Mouse (Mus musculus): ENCODE data around the gene Flywch2. TPM values are rescaled to one million over a fixed set of nuclear protein-coding genes. Genes with fewer than 3 reads are reported as not detected.
A peak's percentile ranks its signal among the peaks of the same experiment; 100 is the strongest.

The Flywch2 gene
- polyA plus RNA-seq, 2 experiments = 41.2 to 46.3 TPM

DNA sequence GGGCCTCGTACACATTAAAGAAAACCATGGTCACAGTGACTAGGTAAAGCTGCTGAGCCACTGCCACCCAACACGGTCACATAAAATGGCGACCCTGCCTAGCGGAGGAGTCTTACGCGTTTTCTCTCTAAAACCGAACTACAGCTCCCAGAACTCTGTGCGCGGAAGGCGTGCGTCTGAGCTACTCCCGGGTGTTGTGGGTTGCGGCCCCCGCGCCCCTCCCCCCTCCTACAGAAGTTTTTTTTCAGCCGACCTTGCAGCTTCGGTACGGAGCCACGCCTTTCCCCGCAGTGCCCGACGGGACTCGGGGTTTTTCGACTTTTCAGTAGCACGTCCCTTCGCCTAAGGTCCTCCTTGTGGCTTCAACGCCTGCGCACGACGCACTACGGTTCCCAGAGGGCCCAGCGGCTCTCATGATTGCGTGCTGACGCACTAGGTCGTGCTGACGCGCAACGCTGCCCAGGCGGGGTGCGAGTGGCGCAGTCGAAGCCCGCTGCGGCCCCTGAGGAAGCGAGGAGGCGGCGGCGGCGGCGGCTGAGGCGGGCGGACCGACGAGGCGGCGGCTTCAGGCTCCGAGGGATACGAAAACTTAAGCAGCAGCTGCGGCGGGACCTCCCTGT lies 17.0 kb upstream of the Flywch2 start:
- DNase-seq (ENCODE audit: low spot score) = peak; percentile 99

DNA sequence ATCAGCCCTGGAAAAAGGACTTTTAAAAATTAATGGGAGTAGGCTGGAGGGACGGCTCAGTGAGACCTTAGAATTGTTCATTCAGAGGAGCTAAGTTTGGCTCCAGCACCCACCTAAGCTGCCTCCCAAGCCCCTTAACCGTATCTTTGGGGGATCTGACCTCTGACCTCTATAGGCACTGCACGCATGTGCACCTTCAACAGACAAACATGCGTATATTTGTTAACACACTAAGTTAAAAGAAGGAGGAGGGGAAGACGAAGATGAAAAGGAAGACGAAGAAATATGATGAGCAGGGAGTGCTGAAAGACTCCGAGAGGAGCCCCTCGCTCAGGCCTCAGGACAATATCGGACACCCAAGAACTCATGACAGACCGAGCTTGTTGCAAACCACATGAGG lies 15.7 kb upstream of the Flywch2 start:
- 90% methylated on average over 10 of the region's 10 CpGs for WGBS
- H3K9ac ChIP-seq (ENCODE audit: low read depth, low read length, severe bottlenecking) = no peak overlapping the region

More for the DNA sequence above, 17.0 kb upstream of the Flywch2 start:
- peak; percentile 53; the same call in 1 of the 2 replicates for TF ChIP-seq POLR2A (IDR thresholded peaks at IDR 0.05; ENCODE audit: borderline replicate concordance, extremely low read depth, insufficient read depth, insufficient read length)
- Histone ChIP-seq H3K27ac (replicated peaks; ENCODE audit: low read depth, low read length) (peak overlapping the region; percentile 96), H3K4me1 (ENCODE audit: control insufficient read depth, insufficient read depth, low read length) (peaks cover 21% of the 10 kb centered on the region), H3K4me3 (replicated peaks; ENCODE audit: low read length) (peak overlapping the region; percentile 96), H3K27me3 (ENCODE audit: control insufficient read depth, insufficient read depth, low read length) (no peaks in the 10 kb centered on the region), H3K9me3 (ENCODE audit: control insufficient read depth, low read length) (no peaks in the 10 kb centered on the region), H3K4me2 (replicated peaks; ENCODE audit: low read depth, low read length, severe bottlenecking) (peak overlapping the region; percentile 86), H3K36me3 (ENCODE audit: control insufficient read depth, insufficient read depth, low read length) (peaks cover 11% of the 10 kb centered on the region), H3K9ac (ENCODE audit: low read depth, low read length, severe bottlenecking) (peak overlapping the region; percentile 93)
- WGBS = 1% methylated on average over 57 of the region's 60 CpGs
- peak; percentile 98 for ATAC-seq (ENCODE audit: low FRiP score, low read depth)

DNA sequence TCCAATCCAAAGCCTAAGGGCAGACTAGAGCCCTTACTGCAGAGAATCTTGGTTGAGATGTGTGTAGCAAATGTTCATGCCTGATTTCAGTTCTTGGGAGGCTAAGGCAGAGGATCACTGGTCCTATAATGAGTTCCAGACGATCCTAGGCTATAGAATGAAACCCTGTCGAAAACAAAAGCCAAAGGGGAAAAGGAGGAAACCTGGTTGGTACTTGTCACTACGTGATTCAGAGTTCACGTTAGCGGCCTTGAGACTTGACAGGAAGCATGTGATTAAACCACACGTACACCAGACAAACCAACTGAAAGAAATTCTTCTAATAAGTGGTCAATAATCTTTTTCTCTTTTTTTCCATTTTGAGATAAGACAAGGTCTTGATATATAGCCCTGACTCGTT lies 11.4 kb upstream of the Flywch2 start:
- Histone ChIP-seq H3K27me3 (ENCODE audit: control insufficient read depth, insufficient read depth, low read length) (no peaks in the 10 kb centered on the region), H3K9ac (ENCODE audit: low read depth, low read length, severe bottlenecking) (no peak overlapping the region), H3K36me3 (ENCODE audit: control insufficient read depth, insufficient read depth, low read length) (peaks cover 5% of the 10 kb centered on the region; the same call in 1 of the 2 replicates), H3K4me2 (replicated peaks; ENCODE audit: low read depth, low read length, severe bottlenecking) (no peak overlapping the region), H3K27ac (replicated peaks; ENCODE audit: low read depth, low read length) (no peak overlapping the region), H3K4me1 (ENCODE audit: control insufficient read depth, insufficient read depth, low read length) (no peaks in the 10 kb centered on the region), H3K9me3 (ENCODE audit: control insufficient read depth, low read length) (no peaks in the 10 kb centered on the region), H3K4me3 (replicated peaks; ENCODE audit: low read length) (no peak overlapping the region)
- no peak for TF ChIP-seq POLR2A (IDR thresholded peaks at IDR 0.05; ENCODE audit: borderline replicate concordance, extremely low read depth, insufficient read depth, insufficient read length)
- ATAC-seq (ENCODE audit: low FRiP score, low read depth) (no peak), DNase-seq (ENCODE audit: low spot score) (no peak)
- WGBS = 16% methylated on average over 7 of the region's 7 CpGs

More for the DNA sequence above, 15.7 kb upstream of the Flywch2 start:
- no peak overlapping the region for H3K27ac ChIP-seq (replicated peaks; ENCODE audit: low read depth, low read length)
- H3K36me3 ChIP-seq (ENCODE audit: control insufficient read depth, insufficient read depth, low read length) = no peaks in the 10 kb centered on the region
- H3K4me1 ChIP-seq (ENCODE audit: control insufficient read depth, insufficient read depth, low read length) = peaks cover 17% of the 10 kb centered on the region
- no peaks in the 10 kb centered on the region for H3K9me3 ChIP-seq (ENCODE audit: control insufficient read depth, low read length)
- ATAC-seq (ENCODE audit: low FRiP score, low read depth) (no peak), DNase-seq (ENCODE audit: low spot score) (no peak)
- no peak for TF ChIP-seq POLR2A (IDR thresholded peaks at IDR 0.05; ENCODE audit: borderline replicate concordance, extremely low read depth, insufficient read depth, insufficient read length)
- H3K4me2 ChIP-seq (replicated peaks; ENCODE audit: low read depth, low read length, severe bottlenecking) = no peak overlapping the region
- H3K4me3 ChIP-seq (replicated peaks; ENCODE audit: low read length) = no peak overlapping the region
- no peaks in the 10 kb centered on the region for H3K27me3 ChIP-seq (ENCODE audit: control insufficient read depth, insufficient read depth, low read length)

DNA sequence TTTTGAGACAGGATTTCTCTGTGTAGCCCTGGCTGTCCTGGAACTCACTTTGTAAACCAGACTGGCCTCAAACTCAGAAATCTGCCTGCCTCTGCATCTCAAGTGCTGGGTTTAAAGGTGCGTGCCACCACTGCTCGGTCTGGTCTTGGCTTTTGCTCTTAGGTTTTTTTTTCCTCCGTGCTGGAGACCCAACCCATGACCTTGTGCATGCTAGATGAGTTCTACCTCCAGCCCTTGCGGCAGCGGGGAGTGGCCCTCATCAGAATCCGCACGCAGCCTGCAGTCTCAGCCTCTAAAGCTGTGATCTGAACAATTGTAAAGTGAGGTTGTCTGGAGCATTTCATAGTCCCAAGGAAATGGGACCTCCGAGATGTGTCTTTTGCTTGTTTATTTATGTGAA lies 9.4 kb upstream of the Flywch2 start:
- no peak overlapping the region for H3K9ac ChIP-seq (ENCODE audit: low read depth, low read length, severe bottlenecking)
- no peak overlapping the region for H3K4me2 ChIP-seq (replicated peaks; ENCODE audit: low read depth, low read length, severe bottlenecking)
- no peaks in the 10 kb centered on the region for H3K27me3 ChIP-seq (ENCODE audit: control insufficient read depth, insufficient read depth, low read length)
- no peak overlapping the region for H3K4me3 ChIP-seq (replicated peaks; ENCODE audit: low read length)
- no peak for DNase-seq (ENCODE audit: low spot score)
- H3K27ac ChIP-seq (replicated peaks; ENCODE audit: low read depth, low read length) = no peak overlapping the region
- no peak for ATAC-seq (ENCODE audit: low FRiP score, low read depth)
- peaks cover 8% of the 10 kb centered on the region for H3K4me1 ChIP-seq (ENCODE audit: control insufficient read depth, insufficient read depth, low read length)
- 95% methylated on average over 8 of the region's 8 CpGs for WGBS
- peaks cover 5% of the 10 kb centered on the region; the same call in 1 of the 2 replicates for H3K36me3 ChIP-seq (ENCODE audit: control insufficient read depth, insufficient read depth, low read length)
- H3K9me3 ChIP-seq (ENCODE audit: control insufficient read depth, low read length) = no peaks in the 10 kb centered on the region
- no peak for TF ChIP-seq POLR2A (IDR thresholded peaks at IDR 0.05; ENCODE audit: borderline replicate concordance, extremely low read depth, insufficient read depth, insufficient read length)

DNA sequence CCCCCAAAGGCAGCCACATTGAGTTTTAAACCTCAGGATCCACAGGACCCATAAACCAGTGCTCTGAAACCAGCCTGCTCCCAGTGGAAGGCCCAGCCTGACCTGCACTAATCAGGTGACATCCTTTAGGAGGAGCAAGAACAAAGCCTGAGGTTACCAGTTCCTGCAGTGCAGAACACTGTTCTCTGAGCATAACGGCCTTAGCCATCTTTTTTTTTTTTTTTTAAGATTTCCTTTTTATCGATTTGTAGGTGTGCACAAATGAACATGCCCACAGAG lies 5.1 kb upstream of the Flywch2 start:
- DNase-seq (ENCODE audit: low spot score) (no peak), ATAC-seq (ENCODE audit: low FRiP score, low read depth) (no peak)
- Histone ChIP-seq H3K4me3 (replicated peaks; ENCODE audit: low read length) (peak overlapping the region; percentile 45), H3K36me3 (ENCODE audit: control insufficient read depth, insufficient read depth, low read length) (peaks cover 5% of the 10 kb centered on the region; the same call in 1 of the 2 replicates), H3K27ac (replicated peaks; ENCODE audit: low read depth, low read length) (peak overlapping the region; percentile 89), H3K9me3 (ENCODE audit: control insufficient read depth, low read length) (no peaks in the 10 kb centered on the region), H3K9ac (ENCODE audit: low read depth, low read length, severe bottlenecking) (peak overlapping the region; percentile 87), H3K27me3 (ENCODE audit: control insufficient read depth, insufficient read depth, low read length) (no peaks in the 10 kb centered on the region), H3K4me2 (replicated peaks; ENCODE audit: low read depth, low read length, severe bottlenecking) (peak overlapping the region; percentile 70), H3K4me1 (ENCODE audit: control insufficient read depth, insufficient read depth, low read length) (peaks cover 18% of the 10 kb centered on the region)
- 48% methylated on average over 2 of the region's 2 CpGs for WGBS
- no peak for TF ChIP-seq POLR2A (IDR thresholded peaks at IDR 0.05; ENCODE audit: borderline replicate concordance, extremely low read depth, insufficient read depth, insufficient read length)

Measured in limb, embryonic 14.5 days (tissue).